Mouse (Mus musculus): ENCODE results near the gene Ets2. TPM values are rescaled to one million over a fixed set of nuclear protein-coding genes. Genes with fewer than 3 reads are reported as not detected.

Ets2 gene
- 13.2 and 13.5 TPM in 2 replicates for polyA plus RNA-seq (2015; fragmentation: Nextera tagmentation; extraction: Ambion mirVana)

- TF ChIP-seq CTCF (IDR thresholded peaks at IDR 0.05; ENCODE audit: low read depth) (peak; percentile 90), EP300 (IDR thresholded peaks at IDR 0.05; ENCODE audit: low read depth) (no peak)
- Histone ChIP-seq H3K27me3 (ENCODE audit: insufficient read depth, low read length) (no peaks in the 10 kb centered on the region), H3K36me3 (replicated peaks; ENCODE audit: insufficient read depth, low read length) (peaks cover 9% of the 10 kb centered on the region), H3K4me3 (ENCODE audit: low read depth, low read length) (peak within 1 kb of the TSS; percentile 65), H3K4me1 (ENCODE audit: insufficient read depth) (peaks cover 31% of the 10 kb centered on the region), H3K9ac (replicated peaks) (peak within 1 kb of the TSS; percentile 95), H3K9me3 (ENCODE audit: low read length) (no peaks in the 10 kb centered on the region), H3K4me2 (ENCODE audit: low read depth, low read length) (peak within 1 kb of the TSS; percentile 91), H3K27ac (ENCODE audit: low read depth) (peak within 1 kb of the TSS; percentile 94)
- ATAC-seq = peak; percentile 92
- DNase-seq = peak; percentile 89
- 2% methylated on average over 64 of the region's 64 CpGs for WGBS (ENCODE audit: insufficient replicate concordance)
These were observed at the start of gene Ets2 for GRCm38 (mm10) chr16:95701802-95702561. Ets2 (plus strand) TSS chr16:95702075.

GRCm38 (mm10) chr16:95654204-95654611 is 47.7 kb upstream of the Ets2 start:
- ATAC-seq (no peak), DNase-seq (no peak)
- TF ChIP-seq EP300 (IDR thresholded peaks at IDR 0.05; ENCODE audit: low read depth) = no peak
- TF ChIP-seq CTCF (IDR thresholded peaks at IDR 0.05; ENCODE audit: low read depth) = no peak
- H3K4me3 ChIP-seq (ENCODE audit: low read depth, low read length) = no peak overlapping the region
- H3K4me2 ChIP-seq (ENCODE audit: low read depth, low read length) = no peak overlapping the region
- peaks cover 1% of the 10 kb centered on the region; the same call in 1 of the 2 replicates for H3K4me1 ChIP-seq (ENCODE audit: insufficient read depth)
- H3K9ac ChIP-seq (replicated peaks) = no peak overlapping the region
- H3K9me3 ChIP-seq (ENCODE audit: low read length) = 0 out of 2 replicates have a peak, but pooled peaks cover 2% of the 10 kb centered on the region
- H3K27me3 ChIP-seq (ENCODE audit: insufficient read depth, low read length) = no peaks in the 10 kb centered on the region
- H3K27ac ChIP-seq (ENCODE audit: low read depth) = no peak overlapping the region
- 84% methylated on average over 15 of the region's 15 CpGs for WGBS (ENCODE audit: insufficient replicate concordance)
- no peaks in the 10 kb centered on the region for H3K36me3 ChIP-seq (replicated peaks; ENCODE audit: insufficient read depth, low read length)

DNA sequence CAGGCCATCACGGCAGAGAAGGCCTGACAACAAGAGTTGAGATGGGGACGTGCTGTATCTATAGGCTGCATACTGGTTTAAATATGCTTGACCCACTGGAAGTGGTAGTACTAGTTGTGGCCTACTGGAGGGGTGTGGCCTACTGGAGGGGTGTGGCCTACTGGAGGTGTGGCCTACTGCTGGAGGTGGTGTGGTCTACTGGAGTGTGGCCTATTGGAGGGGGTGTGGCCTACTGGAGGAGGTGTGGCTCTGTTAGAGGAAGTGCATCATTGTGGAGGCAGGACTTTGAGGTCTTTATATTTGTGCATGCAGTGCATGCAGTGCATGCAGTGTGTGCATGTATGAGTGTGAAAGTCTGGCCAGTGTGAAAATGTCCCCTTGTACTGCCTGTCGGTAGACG is 45.3 kb upstream of the Ets2 start:
- no peak overlapping the region for H3K4me3 ChIP-seq (ENCODE audit: low read depth, low read length)
- no peaks in the 10 kb centered on the region for H3K27me3 ChIP-seq (ENCODE audit: insufficient read depth, low read length)
- H3K4me1 ChIP-seq (ENCODE audit: insufficient read depth) = peaks cover 2% of the 10 kb centered on the region; the same call in 1 of the 2 replicates
- WGBS (ENCODE audit: insufficient replicate concordance) = 87% methylated on average over 4 of the region's 4 CpGs
- DNase-seq (peak; percentile 30), ATAC-seq (no peak)
- H3K9ac ChIP-seq (replicated peaks) = no peak overlapping the region
- no peak for TF ChIP-seq CTCF (IDR thresholded peaks at IDR 0.05; ENCODE audit: low read depth)
- no peak for TF ChIP-seq EP300 (IDR thresholded peaks at IDR 0.05; ENCODE audit: low read depth)
- no peaks in the 10 kb centered on the region for H3K36me3 ChIP-seq (replicated peaks; ENCODE audit: insufficient read depth, low read length)
- H3K9me3 ChIP-seq (ENCODE audit: low read length) = 0 out of 2 replicates have a peak, but pooled peaks cover 2% of the 10 kb centered on the region
- H3K27ac ChIP-seq (ENCODE audit: low read depth) = no peak overlapping the region
- H3K4me2 ChIP-seq (ENCODE audit: low read depth, low read length) = no peak overlapping the region

- no peak overlapping the region for H3K4me2 ChIP-seq (ENCODE audit: low read depth, low read length)
- peaks cover 2% of the 10 kb centered on the region; the same call in 1 of the 2 replicates for H3K4me1 ChIP-seq (ENCODE audit: insufficient read depth)
- 0 out of 2 replicates have a peak, but pooled peaks cover 2% of the 10 kb centered on the region for H3K9me3 ChIP-seq (ENCODE audit: low read length)
- no peak overlapping the region for H3K4me3 ChIP-seq (ENCODE audit: low read depth, low read length)
- no peaks in the 10 kb centered on the region for H3K27me3 ChIP-seq (ENCODE audit: insufficient read depth, low read length)
- no peak for TF ChIP-seq CTCF (IDR thresholded peaks at IDR 0.05; ENCODE audit: low read depth)
- TF ChIP-seq EP300 (IDR thresholded peaks at IDR 0.05; ENCODE audit: low read depth) = no peak
- H3K36me3 ChIP-seq (replicated peaks; ENCODE audit: insufficient read depth, low read length) = no peaks in the 10 kb centered on the region
- WGBS (ENCODE audit: insufficient replicate concordance) = 87% methylated on average over 5 of the region's 5 CpGs
- no peak overlapping the region for H3K27ac ChIP-seq (ENCODE audit: low read depth)
- ATAC-seq (no peak), DNase-seq (no peak)
- H3K9ac ChIP-seq (replicated peaks) = no peak overlapping the region
These were observed 44.7 kb upstream of the Ets2 start for GRCm38 (mm10) chr16:95657187-95657586.

- H3K9ac ChIP-seq (replicated peaks) = no peak overlapping the region
- H3K36me3 ChIP-seq (replicated peaks; ENCODE audit: insufficient read depth, low read length) = no peaks in the 10 kb centered on the region
- DNase-seq = no peak
- H3K4me2 ChIP-seq (ENCODE audit: low read depth, low read length) = no peak overlapping the region
- peaks cover 2% of the 10 kb centered on the region; the same call in 1 of the 2 replicates for H3K4me1 ChIP-seq (ENCODE audit: insufficient read depth)
- H3K27ac ChIP-seq (ENCODE audit: low read depth) = no peak overlapping the region
- no peak for ATAC-seq
- H3K27me3 ChIP-seq (ENCODE audit: insufficient read depth, low read length) = no peaks in the 10 kb centered on the region
- no peak overlapping the region for H3K4me3 ChIP-seq (ENCODE audit: low read depth, low read length)
- 0 out of 2 replicates have a peak, but pooled peaks cover 2% of the 10 kb centered on the region for H3K9me3 ChIP-seq (ENCODE audit: low read length)
- WGBS (ENCODE audit: insufficient replicate concordance) = 82% methylated on average over 5 of the region's 5 CpGs
- no peak for TF ChIP-seq EP300 (IDR thresholded peaks at IDR 0.05; ENCODE audit: low read depth)
- TF ChIP-seq CTCF (IDR thresholded peaks at IDR 0.05; ENCODE audit: low read depth) = peak; percentile 25
These were observed 44.1 kb upstream of the Ets2 start for GRCm38 (mm10) chr16:95657756-95658155.

DNA sequence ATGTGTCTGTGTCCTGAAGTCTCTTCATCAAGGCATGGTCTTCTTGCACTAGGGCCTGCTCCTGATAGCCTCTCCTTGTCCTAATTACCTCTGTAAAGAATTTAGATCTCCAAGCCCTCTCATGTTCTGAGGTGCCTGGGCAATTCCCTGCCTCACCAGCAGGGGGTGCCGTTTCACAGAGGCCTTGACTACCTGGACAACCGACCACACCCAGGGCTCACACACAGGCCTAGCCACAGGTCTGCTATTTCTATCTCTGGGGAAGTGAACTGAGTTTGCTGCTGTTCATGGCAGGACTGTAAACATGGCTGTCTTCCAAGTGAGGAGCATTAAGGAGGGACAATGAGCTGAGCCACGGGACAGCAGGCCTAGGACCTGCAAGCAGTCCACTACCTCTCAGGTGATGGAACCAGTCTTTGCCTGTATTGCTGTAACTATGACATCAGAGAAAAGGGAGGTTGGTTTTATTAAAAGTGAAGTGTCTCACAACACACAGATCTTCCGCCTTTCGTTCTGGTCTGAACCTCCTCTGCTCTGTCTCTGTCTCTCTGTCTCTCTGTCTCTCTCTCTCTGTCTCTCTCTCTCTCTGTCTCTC is 42.9 kb upstream of the Ets2 start:
- Histone ChIP-seq H3K27ac (ENCODE audit: low read depth) (peak overlapping the region; percentile 79), H3K4me2 (ENCODE audit: low read depth, low read length) (0 out of 2 replicates have a peak overlapping the region, but pooled peaks have one; percentile 7), H3K9ac (replicated peaks) (no peak overlapping the region), H3K27me3 (ENCODE audit: insufficient read depth, low read length) (no peaks in the 10 kb centered on the region), H3K9me3 (ENCODE audit: low read length) (0 out of 2 replicates have a peak, but pooled peaks cover 2% of the 10 kb centered on the region), H3K4me3 (ENCODE audit: low read depth, low read length) (no peak overlapping the region), H3K36me3 (replicated peaks; ENCODE audit: insufficient read depth, low read length) (no peaks in the 10 kb centered on the region), H3K4me1 (ENCODE audit: insufficient read depth) (peaks cover 2% of the 10 kb centered on the region; the same call in 1 of the 2 replicates)
- TF ChIP-seq EP300 (IDR thresholded peaks at IDR 0.05; ENCODE audit: low read depth) = no peak
- peak; percentile 96 for TF ChIP-seq CTCF (IDR thresholded peaks at IDR 0.05; ENCODE audit: low read depth)
- WGBS (ENCODE audit: insufficient replicate concordance) = 49% methylated on average over 5 of the region's 5 CpGs
- DNase-seq (peak; percentile 87), ATAC-seq (peak; percentile 80)
